Mouse (Mus musculus) subcutaneous adipose tissue, adult 2 months (tissue): ENCODE data around the gene Gm5286. TPM values are rescaled to one million over a fixed set of nuclear protein-coding genes. Genes with fewer than 3 reads are reported as not detected.

ENCODE experiments used
- polyA plus RNA-seq: library from polyadenylated mRNA; depleted of rRNA; stranded (reverse); fragments of >200 nt; gene quantifications from 2 replicates; pipeline ENCODE4 v1.2.3, GENCODE M21; 2012; ENCODE audit warnings: low replicate concordance; rRNA removed

The Gm5286 gene
- polyA plus RNA-seq = not detected in 2 replicates

GRCm38 (mm10) chr3:94196414-94196813 is at the start of gene Gm5286:
Gene Gm5286, plus strand, starts transcription at chr3:94196714.

GRCm38 (mm10) chr3:94178093-94178492 is 18.4 kb upstream of the Gm5286 start, which contains the start of gene Gm10696:
Gene Gm10696, minus strand, starts transcription at chr3:94178193.

Other genes with a start within 250 kb of the Gm5286 start
- not detected in 2 replicates for gene Tdpoz5, start 235.4 kb upstream of the Gm5286 start, polyA plus RNA-seq
- gene Gm9125, start 141.8 kb upstream of the Gm5286 start, polyA plus RNA-seq = not detected in 2 replicates
- not detected in 2 replicates for gene Gm10697, start 124.1 kb upstream of the Gm5286 start, polyA plus RNA-seq
- gene Gm10696, start 18.5 kb upstream of the Gm5286 start, polyA plus RNA-seq = not detected in 2 replicates
- gene Gm4778, start 67.3 kb downstream of the Gm5286 start, polyA plus RNA-seq = not detected in 2 replicates
- gene Them4, start 113.4 kb downstream of the Gm5286 start, polyA plus RNA-seq = 1.8 and 2.9 TPM in 2 replicates
- gene Them5, start 145.4 kb downstream of the Gm5286 start, polyA plus RNA-seq = 0.47 and 4.7 TPM in 2 replicates
- gene C2cd4d, start 165.7 kb downstream of the Gm5286 start, polyA plus RNA-seq = 0.90 TPM in 1 of 2 replicates, not detected in the other
- 10.7 and 14.8 TPM in 2 replicates for gene Rorc, start 176.1 kb downstream of the Gm5286 start, polyA plus RNA-seq
- 0.04 and 0.15 TPM in 2 replicates for gene Lingo4, start 201.8 kb downstream of the Gm5286 start, polyA plus RNA-seq
- 0.60 and 1.4 TPM in 2 replicates for gene Tdrkh, start 216.6 kb downstream of the Gm5286 start, polyA plus RNA-seq
- gene Mrpl9, start 246.6 kb downstream of the Gm5286 start, polyA plus RNA-seq = 29.8 and 31.2 TPM in 2 replicates
- gene Oaz3, start 247.2 kb downstream of the Gm5286 start, polyA plus RNA-seq = 0.10 and 0.60 TPM in 2 replicates